Mouse (Mus musculus) ES-E14 (cell line): Measurements from ENCODE around the gene Efna3. TPM values are rescaled to one million over a fixed set of nuclear protein-coding genes. Genes with fewer than 3 reads are reported as not detected.

ENCODE experiments used
- DNase-seq: peaks from one replicate; pipeline ENCODE4 v3.0.0-alpha.2; 2013; ENCODE audit warnings: low read depth, low spot score
- H3K27ac ChIP-seq: 2 replicates; pipeline ENCODE4 v1.5.1; 2012; ENCODE audit warnings: low read depth, mild to moderate bottlenecking, low read length, moderate library complexity, mixed read lengths; ENCODE audit not compliant: poor library complexity, insufficient read depth, severe bottlenecking
- H3K36me3 ChIP-seq: 2 replicates; pipeline ENCODE4 v1.6.1; 2012; ENCODE audit warnings: mild to moderate bottlenecking, low read length, moderate library complexity, mixed read lengths; ENCODE audit not compliant: control insufficient read depth, poor library complexity, insufficient read depth, severe bottlenecking
- H3K4me1 ChIP-seq, 2 experiments: fragments of 150-350 bp in 1 of 2; sonication (generic) in 1 of 2; 2 replicates each; pipeline ENCODE4 v1.6.1; 2012; ENCODE audit warnings: low read length in 2 of 2, mild to moderate bottlenecking in 1 of 2, mixed read lengths in 1 of 2; ENCODE audit not compliant: control insufficient read depth in 2 of 2, insufficient read depth in 2 of 2, poor library complexity in 1 of 2
- H3K4me3 ChIP-seq, 2 experiments: fragments of 150-350 bp in 1 of 2; sonication (generic) in 1 of 2; 2 replicates each; pipeline ENCODE4 v1.5.1; 2012; ENCODE audit warnings: low read length in 2 of 2, low read depth in 1 of 2, mild to moderate bottlenecking in 1 of 2, mixed read lengths in 1 of 2; ENCODE audit not compliant: insufficient read depth in 1 of 2, poor library complexity in 1 of 2, severe bottlenecking in 1 of 2
- H3K9ac ChIP-seq: 2 replicates; pipeline ENCODE4 v1.6.1; 2012; ENCODE audit warnings: low read depth, mild to moderate bottlenecking, low read length, mixed read lengths; ENCODE audit not compliant: poor library complexity, insufficient read depth, severe bottlenecking
- H3K9me3 ChIP-seq: fragments of 150-350 bp; sonication (generic); 2 replicates; pipeline ENCODE4 v1.6.1; 2012; ENCODE audit warnings: low read depth, mild to moderate bottlenecking, low read length; ENCODE audit not compliant: control insufficient read depth, insufficient read depth
- CHD2 ChIP-seq: IDR thresholded peaks from 2 replicates; pipeline ENCODE4 v1.6.1; 2014; ENCODE audit warnings: mild to moderate bottlenecking, low read depth, low read length, inconsistent platforms
- HCFC1 ChIP-seq: IDR thresholded peaks from 2 replicates; pipeline ENCODE4 v1.6.1; 2012; ENCODE audit warnings: low read length, inconsistent platforms, borderline replicate concordance; ENCODE audit not compliant: insufficient read depth
- MAFK ChIP-seq: IDR thresholded peaks from 2 replicates; pipeline ENCODE4 v1.6.1; 2014; ENCODE audit warnings: mild to moderate bottlenecking, low read depth, low read length, inconsistent platforms; ENCODE audit not compliant: insufficient read depth
- ZC3H11A ChIP-seq: IDR thresholded peaks from 2 replicates; pipeline ENCODE4 v1.6.1; 2012; ENCODE audit warnings: low read depth, mild to moderate bottlenecking, inconsistent platforms, low read length, borderline replicate concordance
- ZNF384 ChIP-seq: IDR thresholded peaks from 2 replicates; pipeline ENCODE4 v1.6.1; 2012; ENCODE audit warnings: low read depth, low read length, inconsistent platforms
- in situ Hi-C, 2 experiments: fragments of 600-800 bp; cut with MboI; formaldehyde crosslinking; loops; one replicate each; pipeline ENCODE4 v1.15.1; 2025; ENCODE audit warnings: low sequenced_read_pairs in 2 of 2, inconsistent platforms in 1 of 2; ENCODE audit not compliant: unreplicated experiment in 2 of 2
- total RNA-seq: library from RNA; depleted of rRNA; stranded (reverse); fragments of 300-350 nt; gene quantifications from 2 replicates; pipeline ENCODE4 v1.2.3, GENCODE M21; 2012

Gene Efna3
- total RNA-seq, 1 experiment: 7.5 TPM

- Histone ChIP-seq H3K9ac (no peak overlapping the region), H3K27ac (no peak overlapping the region), H3K9me3 (no peaks in the 10 kb centered on the region), H3K36me3 (no peaks in the 10 kb centered on the region), H3K4me3 (no peak overlapping the region), H3K4me1 (peaks cover 0 to under 1% of the 10 kb centered on the region in 2 experiments; a peak in 1 of 4 replicates)
- DNase-seq: no peak
- TF ChIP-seq CHD2 (no peak), ZNF384 (no peak), MAFK (no peak), ZC3H11A (no peak), HCFC1 (no peak)
- in situ Hi-C loops: no loop called here
Measured at GRCm38 (mm10) chr3:89364631-89365030, 41.9 kb upstream of the Efna3 start.

- DNase-seq: no peak
- Histone ChIP-seq H3K4me3 (no peak within 1 kb of the TSS), H3K9me3 (no peaks in the 10 kb centered on the region), H3K36me3 (no peaks in the 10 kb centered on the region), H3K9ac (no peak within 1 kb of the TSS), H3K27ac (no peak within 1 kb of the TSS), H3K4me1 (peaks cover 0 to 4% of the 10 kb centered on the region in 2 experiments; a peak in 1 of 4 replicates)
- TF ChIP-seq MAFK (no peak), CHD2 (no peak), ZC3H11A (no peak), HCFC1 (no peak), ZNF384 (no peak)
- in situ Hi-C loops: no loop called here
Measured at GRCm38 (mm10) chr3:89361675-89362074, 38.9 kb upstream of the Efna3 start, which contains the start of gene Dcst2. Dcst2 (plus strand) TSS chr3:89361975.

- Histone ChIP-seq H3K9ac (no peak overlapping the region), H3K27ac (no peak overlapping the region), H3K4me3 (no peak overlapping the region), H3K4me1 (peaks cover 0 to 7% of the 10 kb centered on the region in 2 experiments; a peak in 1 of 4 replicates), H3K36me3 (no peaks in the 10 kb centered on the region), H3K9me3 (no peaks in the 10 kb centered on the region)
- TF ChIP-seq ZC3H11A (no peak), ZNF384 (no peak), MAFK (no peak), HCFC1 (no peak), CHD2 (no peak)
- in situ Hi-C loops: no loop called here
- DNase-seq: no peak
Measured at GRCm38 (mm10) chr3:89360237-89360636, 37.5 kb upstream of the Efna3 start.

DNA sequence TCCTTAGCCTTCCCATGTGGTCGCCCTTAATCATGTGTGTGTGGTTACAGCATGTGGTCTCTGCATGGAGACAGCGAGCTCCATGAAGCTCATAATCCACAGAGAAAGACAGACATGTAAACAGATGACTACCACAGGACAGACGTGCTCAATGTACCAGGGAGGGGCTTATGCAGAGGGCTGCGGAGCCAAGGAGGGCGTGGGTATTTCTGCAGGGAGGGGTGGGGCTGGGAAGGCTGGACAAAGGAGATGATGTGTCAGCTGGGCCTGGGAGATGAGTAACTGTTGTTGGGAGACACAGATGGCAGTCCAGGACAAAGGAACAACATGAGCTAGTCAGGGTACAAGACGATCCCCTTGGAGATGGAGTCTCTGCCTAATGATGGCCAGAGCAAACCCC lies 36.9 kb upstream of the Efna3 start:
- no peak for TF ChIP-seq ZNF384
- no peak for TF ChIP-seq CHD2
- TF ChIP-seq HCFC1: no peak
- no peak for TF ChIP-seq ZC3H11A
- no peak for TF ChIP-seq MAFK
- H3K36me3 ChIP-seq: no peaks in the 10 kb centered on the region
- H3K27ac ChIP-seq: no peak overlapping the region
- H3K4me3 ChIP-seq: no peak overlapping the region
- H3K4me1 ChIP-seq: peaks cover 0 to 10% of the 10 kb centered on the region in 2 experiments; a peak in 1 of 4 replicates
- H3K9ac ChIP-seq: no peak overlapping the region
- no peak for DNase-seq
- in situ Hi-C loops: no loop called here
- no peaks in the 10 kb centered on the region for H3K9me3 ChIP-seq

DNA sequence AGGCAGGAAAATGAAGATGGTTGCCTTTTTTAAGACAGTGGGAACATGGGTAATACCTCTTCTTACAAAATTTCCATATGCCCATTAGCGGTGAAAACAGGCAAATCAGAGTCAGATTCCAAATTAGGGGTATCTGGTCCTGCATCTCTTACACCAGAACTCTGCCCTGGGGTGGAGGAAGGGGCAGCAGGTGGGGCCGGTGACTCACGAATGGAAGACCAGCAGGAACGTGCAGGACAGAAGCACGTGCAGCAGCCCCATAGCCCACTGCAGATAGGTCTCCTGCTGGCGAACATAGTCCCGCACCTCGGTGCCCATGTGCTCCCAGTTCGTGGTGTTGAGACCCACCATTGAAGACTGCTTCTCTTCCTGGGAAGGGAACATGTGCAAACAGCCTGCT lies 33.3 kb upstream of the Efna3 start:
- DNase-seq: no peak
- H3K4me1 ChIP-seq: peaks cover 0 to 10% of the 10 kb centered on the region in 2 experiments; a peak in 1 of 4 replicates
- no peak for TF ChIP-seq CHD2
- TF ChIP-seq ZNF384: no peak
- no peak for TF ChIP-seq HCFC1
- no peak for TF ChIP-seq MAFK
- TF ChIP-seq ZC3H11A: no peak
- H3K9me3 ChIP-seq: no peaks in the 10 kb centered on the region
- in situ Hi-C loops: no loop called here
- no peak overlapping the region for H3K27ac ChIP-seq
- H3K9ac ChIP-seq: no peak overlapping the region
- H3K4me3 ChIP-seq: no peak overlapping the region
- H3K36me3 ChIP-seq: no peaks in the 10 kb centered on the region
